11 mouse cellular contexts compared by ENCODE assay signal in genomic region chr7:24889431-24890220, GRCm38 (mm10). TPM values are rescaled to one million over a fixed set of nuclear protein-coding genes. Genes with fewer than 3 reads are reported as not detected.
DNase-seq lines count a peak whose midpoint lies in the region; ATAC-seq and TF ChIP-seq lines count a peak whose summit lies in the region.
"Had no signal": no experiment of that assay in that cellular context is flagged by ENCODE, and none has a peak within 500 bp of the region (broad histone marks: within the 10 kb centered on the region; RNA-seq: fewer than 3 reads in every experiment).

No protein-coding gene starts in this region.

- peaks cover 46% of the 10 kb centered on the region for H3K36me3 ChIP-seq in hindbrain, embryonic 12.5 days
- H3K36me3 ChIP-seq in hindbrain, embryonic 13.5 days, result peaks cover 54% of the 10 kb centered on the region
- peaks cover 51 to 62% of the 10 kb centered on the region in 2 experiments for H3K36me3 ChIP-seq in CH12.LX (replicated peaks in 1 of 2; ENCODE audit: control insufficient read depth in 1 of 2, insufficient read depth in 1 of 2, low read length in 1 of 2)
- peaks cover 63% of the 10 kb centered on the region for H3K36me3 ChIP-seq in embryonic facial prominence, embryonic 14.5 days (ENCODE audit: control insufficient read depth, insufficient read depth, low read length)

- in situ Hi-C loops in CH12.LX (cut with MboI; ENCODE audit: low pct_ligation_motif_present, low pct_unique_long_range_greater_than_20kb, low sequenced_read_pairs), result loop anchor here (5.0 kb wide), 1 partner anchor 63 kb away; no protein-coding TSS in a partner anchor

- no peak for DNase-seq in CH12.LX (ENCODE audit: extremely low read depth)
- no peak for DNase-seq in embryonic facial prominence, embryonic 14.5 days (ENCODE audit: low spot score)
- peak; percentile 77 to 92 for DNase-seq in kidney, postnatal 36 days
- DNase-seq in urinary bladder, adult 18-20 months (ENCODE audit: low spot score in 2 of 2), result no peak
- DNase-seq in cerebellum, postnatal 36 days, result no peak

- H3K27ac ChIP-seq in hindbrain, embryonic 12.5 days, result no peak overlapping the region
- no peak overlapping the region for H3K27ac ChIP-seq in hindbrain, embryonic 13.5 days
- 0 out of 2 replicates have a peak overlapping the region, but pooled peaks have one; percentile 8 for H3K27ac ChIP-seq in CH12.LX (ENCODE audit: insufficient read depth, low read depth)
- no peak overlapping the region for H3K27ac ChIP-seq in embryonic facial prominence, embryonic 14.5 days (replicated peaks; ENCODE audit: low read depth, low read length)

- no peak overlapping the region for H3K4me3 ChIP-seq in hindbrain, embryonic 12.5 days
- no peak overlapping the region for H3K4me3 ChIP-seq in hindbrain, embryonic 13.5 days
- H3K4me3 ChIP-seq in CH12.LX (replicated peaks in 1 of 3; ENCODE audit: low read depth in 2 of 3, low read length in 2 of 3, poor library complexity in 1 of 3), result no peak overlapping the region
- H3K4me3 ChIP-seq in embryonic facial prominence, embryonic 14.5 days (ENCODE audit: low read depth, low read length), result no peak overlapping the region

- 0 out of 2 replicates have a peak, but pooled peaks have one; percentile 8 for ATAC-seq in hindbrain, embryonic 12.5 days (ENCODE audit: low FRiP score)
- no peak for ATAC-seq in hindbrain, embryonic 13.5 days (ENCODE audit: low FRiP score)
- ATAC-seq in embryonic facial prominence, embryonic 14.5 days (ENCODE audit: low read depth), result peak; percentile 1; the same call in 1 of the 2 replicates
- no peak for ATAC-seq in cerebellum, adult (ENCODE audit: insufficient number of reproducible peaks, low FRiP score, low TSS enrichment)

- H3K4me2 ChIP-seq in hindbrain, embryonic 12.5 days (replicated peaks), result no peak overlapping the region
- H3K4me2 ChIP-seq in hindbrain, embryonic 13.5 days, result no peak overlapping the region
- no peak overlapping the region for H3K4me2 ChIP-seq in CH12.LX (ENCODE audit: insufficient read depth, low read depth, poor library complexity, severe bottlenecking)
- H3K4me2 ChIP-seq in embryonic facial prominence, embryonic 14.5 days (ENCODE audit: low read depth, low read length), result no peak overlapping the region

- H3K9me3 ChIP-seq in hindbrain, embryonic 12.5 days (replicated peaks), result no peaks in the 10 kb centered on the region
- no peaks in the 10 kb centered on the region for H3K9me3 ChIP-seq in hindbrain, embryonic 13.5 days
- H3K9me3 ChIP-seq in CH12.LX (replicated peaks; ENCODE audit: low read length), result no peaks in the 10 kb centered on the region
- no peaks in the 10 kb centered on the region for H3K9me3 ChIP-seq in embryonic facial prominence, embryonic 14.5 days (ENCODE audit: control insufficient read depth, low read length)
- H3K9me3 ChIP-seq: G1E had no signal

- TF ChIP-seq CTCF in CH12.LX (conservative IDR thresholded peaks at IDR 0.05 in 1 of 2, IDR thresholded peaks at IDR 0.05 in 1 of 2; ENCODE audit: low read depth in 2 of 2, low read length in 2 of 2), result no peak

- no peak overlapping the region for H3K9ac ChIP-seq in hindbrain, embryonic 12.5 days
- no peak overlapping the region for H3K9ac ChIP-seq in hindbrain, embryonic 13.5 days
- H3K9ac ChIP-seq in CH12.LX (ENCODE audit: insufficient read depth, low read depth), result no peak overlapping the region
- no peak overlapping the region for H3K9ac ChIP-seq in embryonic facial prominence, embryonic 14.5 days (ENCODE audit: low read depth, low read length)

- peaks cover 28% of the 10 kb centered on the region for H3K4me1 ChIP-seq in hindbrain, embryonic 12.5 days
- peaks cover 33% of the 10 kb centered on the region for H3K4me1 ChIP-seq in hindbrain, embryonic 13.5 days (replicated peaks)
- H3K4me1 ChIP-seq in CH12.LX (ENCODE audit: control insufficient read depth in 1 of 2, insufficient read depth in 2 of 2), result peaks cover 3 to 72% of the 10 kb centered on the region in 2 experiments; a peak in 3 of 4 replicates
- H3K4me1 ChIP-seq in embryonic facial prominence, embryonic 14.5 days (ENCODE audit: control insufficient read depth, insufficient read depth, low read length), result peaks cover 14% of the 10 kb centered on the region

- no peaks in the 10 kb centered on the region for H3K27me3 ChIP-seq in hindbrain, embryonic 12.5 days
- H3K27me3 ChIP-seq in hindbrain, embryonic 13.5 days, result no peaks in the 10 kb centered on the region
- no peaks in the 10 kb centered on the region for H3K27me3 ChIP-seq in CH12.LX (replicated peaks)
- H3K27me3 ChIP-seq in embryonic facial prominence, embryonic 14.5 days (replicated peaks; ENCODE audit: control insufficient read depth, insufficient read depth, low read length), result no peaks in the 10 kb centered on the region

- no peak for TF ChIP-seq RAD21 in CH12.LX (IDR thresholded peaks at IDR 0.05; ENCODE audit: low read depth, low read length)

- peak; percentile 4 for TF ChIP-seq POLR2A in CH12.LX (IDR thresholded peaks at IDR 0.05; ENCODE audit: low read depth, low read length)

- 83% methylated on average over 6 of the region's 6 CpGs for WGBS in hindbrain, embryonic 12.5 days
- WGBS in hindbrain, embryonic 13.5 days, result 81% methylated on average over 6 of the region's 6 CpGs
- WGBS in embryonic facial prominence, embryonic 14.5 days, result 87% methylated on average over 6 of the region's 6 CpGs

- dilution Hi-C loops in CH12.LX (cut with MboI; ENCODE audit: extremely low pct_ligation_motif_present, extremely low pct_unique_long_range_greater_than_20kb, low sequenced_read_pairs), result no loop called here

- TF ChIP-seq EP300 in CH12.LX (IDR thresholded peaks at IDR 0.05; ENCODE audit: low read length), result no peak

- peaks cover 40% of the 10 kb centered on the region for H3K79me2 ChIP-seq in CH12.LX (replicated peaks; ENCODE audit: control insufficient read depth, extremely low read depth, insufficient read depth, poor library complexity, severe bottlenecking)

TF ChIP-seq in CH12.LX, 34 proteins besides CTCF, POLR2A, EP300 and RAD21:
- no peak for TF ChIP-seq GABPA (IDR thresholded peaks at IDR 0.05; ENCODE audit: insufficient replicate concordance, low read depth, low read length)
- no peak for TF ChIP-seq SIN3A (IDR thresholded peaks at IDR 0.05; ENCODE audit: low read length)
- TF ChIP-seq JUND (conservative IDR thresholded peaks at IDR 0.05; ENCODE audit: low read depth, low read length), result no peak
- TF ChIP-seq JUN (IDR thresholded peaks at IDR 0.05; ENCODE audit: insufficient read depth, low read depth, low read length), result no peak
TF ChIP-seq in CH12.LX: peak in this region for 0.

RNA-seq across cellular contexts. Expression of gene Rps19, which starts 5.5 kb away (rescaled TPM):
- 1,212 and 1,459 TPM in 2 replicates for polyA plus RNA-seq in hindbrain, embryonic 12.5 days (2016; fragmentation: Nextera tagmentation; extraction: Ambion mirVana)
- polyA plus RNA-seq in hindbrain, embryonic 13.5 days (2015; fragmentation: Nextera tagmentation; extraction: Ambion mirVana), result 1,307 and 1,338 TPM in 2 replicates
- total RNA-seq in CH12.LX (2012; rRNA removed), result 4,140 and 4,169 TPM in 2 replicates
- total RNA-seq in CH12.LX (2014; rRNA removed), result 2,094 and 2,149 TPM in 2 replicates
- 1,720 and 1,739 TPM in 2 replicates for polyA plus RNA-seq in CH12.LX (2012; ENCODE audit: insufficient read length, low read depth)
- polyA plus RNA-seq in embryonic facial prominence, embryonic 14.5 days (2014; fragmentation: Nextera tagmentation; extraction: Ambion mirVana), result 3,017 and 3,062 TPM in 2 replicates

RNA-seq across cellular contexts. Expression of gene Cd79a, which starts 7.6 kb away (rescaled TPM):
- polyA plus RNA-seq in hindbrain, embryonic 12.5 days (2016; fragmentation: Nextera tagmentation; extraction: Ambion mirVana), result 0.23 and 0.36 TPM in 2 replicates
- 0.35 and 0.38 TPM in 2 replicates for polyA plus RNA-seq in hindbrain, embryonic 13.5 days (2015; fragmentation: Nextera tagmentation; extraction: Ambion mirVana)
- total RNA-seq in CH12.LX (2012; rRNA removed) (71.3 and 75.2 TPM in 2 replicates), CH12.LX (2014; rRNA removed) (46.6 and 51.8 TPM in 2 replicates)
- polyA plus RNA-seq in CH12.LX (2012; ENCODE audit: insufficient read length, low read depth), result 313 and 422 TPM in 2 replicates
- 0.35 and 0.60 TPM in 2 replicates for polyA plus RNA-seq in embryonic facial prominence, embryonic 14.5 days (2014; fragmentation: Nextera tagmentation; extraction: Ambion mirVana)

RNA-seq across cellular contexts. Expression of gene Arhgef1, which starts 13.1 kb away (rescaled TPM):
- polyA plus RNA-seq in hindbrain, embryonic 12.5 days (2016; fragmentation: Nextera tagmentation; extraction: Ambion mirVana), result 91.2 and 91.8 TPM in 2 replicates
- 56.0 and 56.4 TPM in 2 replicates for polyA plus RNA-seq in hindbrain, embryonic 13.5 days (2015; fragmentation: Nextera tagmentation; extraction: Ambion mirVana)
- 37.8 and 40.2 TPM in 2 replicates for total RNA-seq in CH12.LX (2012; rRNA removed)
- 14.6 and 17.8 TPM in 2 replicates for total RNA-seq in CH12.LX (2014; rRNA removed)
- 128 and 134 TPM in 2 replicates for polyA plus RNA-seq in CH12.LX (2012; ENCODE audit: insufficient read length, low read depth)
- 86.7 and 89.3 TPM in 2 replicates for polyA plus RNA-seq in embryonic facial prominence, embryonic 14.5 days (2014; fragmentation: Nextera tagmentation; extraction: Ambion mirVana)

RNA-seq across cellular contexts. Expression of gene Dmrtc2, which starts 19.8 kb away (rescaled TPM):
- 0.27 TPM in 1 of 2 replicates, not detected in the other for polyA plus RNA-seq in hindbrain, embryonic 12.5 days (2016; fragmentation: Nextera tagmentation; extraction: Ambion mirVana)
- polyA plus RNA-seq in hindbrain, embryonic 13.5 days (2015; fragmentation: Nextera tagmentation; extraction: Ambion mirVana), result 0.19 and 0.26 TPM in 2 replicates
- total RNA-seq in CH12.LX (2012; rRNA removed), result not detected in 2 replicates
- total RNA-seq in CH12.LX (2014; rRNA removed), result not detected in 2 replicates
- not detected in 2 replicates for polyA plus RNA-seq in CH12.LX (2012; ENCODE audit: insufficient read length, low read depth)
- polyA plus RNA-seq in embryonic facial prominence, embryonic 14.5 days (2014; fragmentation: Nextera tagmentation; extraction: Ambion mirVana), result not detected in 2 replicates
- total RNA-seq: G1E; gastrocnemius, postnatal 25 days; megakaryocyte, adult 5-6 weeks had no signal
- polyA plus RNA-seq: G1E had no signal

RNA-seq across cellular contexts. Expression of gene Lypd4, which starts 19.9 kb away (rescaled TPM):
- polyA plus RNA-seq in hindbrain, embryonic 12.5 days (2016; fragmentation: Nextera tagmentation; extraction: Ambion mirVana), result not detected in 2 replicates
- polyA plus RNA-seq in hindbrain, embryonic 13.5 days (2015; fragmentation: Nextera tagmentation; extraction: Ambion mirVana), result not detected in 2 replicates
- not detected in 2 replicates for total RNA-seq in CH12.LX (2012; rRNA removed)
- total RNA-seq in CH12.LX (2014; rRNA removed), result not detected in 2 replicates
- polyA plus RNA-seq in CH12.LX (2012; ENCODE audit: insufficient read length, low read depth), result not detected in 2 replicates
- polyA plus RNA-seq in embryonic facial prominence, embryonic 14.5 days (2014; fragmentation: Nextera tagmentation; extraction: Ambion mirVana), result not detected in 2 replicates
- total RNA-seq: gastrocnemius, postnatal 25 days; megakaryocyte, adult 5-6 weeks had no signal
- polyA plus RNA-seq: G1E had no signal

Comparison
In these comparisons a context has a peak if more than half of its experiments do, and no peak if none do; other contexts are left out.
1. ATAC-seq: peak in hindbrain, embryonic 12.5 days (single experiment) and embryonic facial prominence, embryonic 14.5 days (single experiment); none in hindbrain, embryonic 13.5 days (single experiment) and cerebellum, adult (single experiment).
2. DNase-seq: peak in kidney, postnatal 36 days (2 of 2); none in CH12.LX (single experiment), embryonic facial prominence, embryonic 14.5 days (single experiment), urinary bladder, adult 18-20 months (0 of 2) and cerebellum, postnatal 36 days (0 of 2).
3. RNA of gene Cd79a, which starts 7.6 kb away (polyA plus RNA-seq): 313 to 422 TPM in CH12.LX; 0.35 to 0.38 TPM in hindbrain, embryonic 13.5 days, 0.35 to 0.60 TPM in embryonic facial prominence, embryonic 14.5 days and 0.23 to 0.36 TPM in hindbrain, embryonic 12.5 days; every median in the first group is over 100 times any median in the second.